ENCODE assay signal across 19 mouse cellular contexts in the genomic region with DNA sequence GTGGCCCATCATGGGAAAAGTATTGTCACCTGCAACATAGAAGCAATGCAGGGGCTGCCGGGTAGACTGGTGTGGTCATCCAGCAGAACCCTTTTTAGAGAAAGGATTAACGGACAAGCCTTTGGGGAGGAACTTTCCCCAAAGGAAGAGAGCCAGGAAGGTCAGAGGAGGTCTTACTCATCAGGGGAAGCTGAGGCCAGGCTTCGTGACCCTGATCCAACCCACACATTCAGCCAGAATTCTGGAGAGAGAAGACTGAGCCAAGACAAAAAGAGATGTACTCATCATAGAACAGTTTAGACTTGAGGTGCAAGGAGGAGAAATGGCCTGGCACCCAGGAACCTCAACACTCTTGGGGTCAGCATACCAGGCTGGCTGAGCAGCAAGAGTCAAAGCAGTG.
DNase-seq lines count a peak whose midpoint lies in the region; ATAC-seq and TF ChIP-seq lines count a peak whose summit lies in the region.
"Had no signal": no experiment of that assay in that cellular context is flagged by ENCODE, and none has a peak within 500 bp of the region (broad histone marks: within the 10 kb centered on the region; RNA-seq: fewer than 3 reads in every experiment).

No protein-coding gene starts in this region.

- 49% methylated on average over 3 of the region's 3 CpGs for WGBS in heart, adult 2 months
- WGBS in heart, embryonic 10.5 days = 84% methylated on average over 3 of the region's 3 CpGs
- WGBS in lung, postnatal 0 days = 73% methylated on average over 3 of the region's 3 CpGs
- 66% methylated on average over 3 of the region's 3 CpGs for WGBS in midbrain, embryonic 10.5 days

- H3K9me3 ChIP-seq in heart, embryonic 10.5 days = no peaks in the 10 kb centered on the region
- no peaks in the 10 kb centered on the region for H3K9me3 ChIP-seq in lung, postnatal 0 days (ENCODE audit: low read length)
- no peaks in the 10 kb centered on the region; the same call in 1 of the 2 replicates for H3K9me3 ChIP-seq in midbrain, embryonic 10.5 days (replicated peaks)
- H3K9me3 ChIP-seq: embryonic facial prominence, embryonic 12.5 days; hindbrain, embryonic 12.5 days; midbrain, embryonic 15.5 days; neural tube, embryonic 13.5 days had no signal

- no peak for TF ChIP-seq POLR2A in heart, adult 2 months (IDR thresholded peaks at IDR 0.05; ENCODE audit: insufficient read depth, low read depth, low read length)

- H3K27ac ChIP-seq in heart, adult 2 months = no peak overlapping the region
- H3K27ac ChIP-seq in heart, embryonic 10.5 days = no peak overlapping the region
- H3K27ac ChIP-seq in lung, postnatal 0 days (ENCODE audit: low read length) = no peak overlapping the region
- no peak overlapping the region for H3K27ac ChIP-seq in midbrain, embryonic 10.5 days (replicated peaks)
- H3K27ac ChIP-seq: embryonic facial prominence, embryonic 12.5 days; hindbrain, embryonic 12.5 days; kidney, postnatal 0 days; midbrain, embryonic 15.5 days; neural tube, embryonic 13.5 days had no signal

- ATAC-seq in lung, postnatal 0 days = no peak
- ATAC-seq: forebrain, postnatal 0 days; intestine, postnatal 0 days; midbrain, embryonic 15.5 days had no signal

- H3K9ac ChIP-seq in heart, adult 2 months (ENCODE audit: low read depth, low read length) = no peak overlapping the region
- no peak overlapping the region for H3K9ac ChIP-seq in lung, postnatal 0 days (replicated peaks; ENCODE audit: low read depth)
- H3K9ac ChIP-seq: embryonic facial prominence, embryonic 12.5 days; forebrain, postnatal 0 days; hindbrain, embryonic 12.5 days; midbrain, embryonic 15.5 days; neural tube, embryonic 13.5 days had no signal

- no peaks in the 10 kb centered on the region for H3K27me3 ChIP-seq in heart, adult 2 months (ENCODE audit: control insufficient read depth, insufficient read depth, low read length)
- H3K27me3 ChIP-seq in heart, embryonic 10.5 days (ENCODE audit: insufficient read depth, poor library complexity, severe bottlenecking) = no peaks in the 10 kb centered on the region
- no peaks in the 10 kb centered on the region for H3K27me3 ChIP-seq in lung, postnatal 0 days (replicated peaks; ENCODE audit: insufficient read depth, low read length)
- H3K27me3 ChIP-seq in midbrain, embryonic 10.5 days (ENCODE audit: low read depth, poor library complexity, severe bottlenecking) = no peaks in the 10 kb centered on the region
- H3K27me3 ChIP-seq: embryonic facial prominence, embryonic 12.5 days; hindbrain, embryonic 12.5 days; midbrain, embryonic 15.5 days; neural tube, embryonic 13.5 days had no signal

- no peak for TF ChIP-seq EP300 in heart, adult 2 months (IDR thresholded peaks at IDR 0.05; ENCODE audit: insufficient read depth, low read depth, low read length)
- TF ChIP-seq EP300 in lung, postnatal 0 days (IDR thresholded peaks at IDR 0.05) = no peak

- no peak overlapping the region for H3K4me3 ChIP-seq in heart, adult 2 months
- H3K4me3 ChIP-seq in heart, embryonic 10.5 days = no peak overlapping the region
- H3K4me3 ChIP-seq in lung, postnatal 0 days (ENCODE audit: low read depth, low read length) = no peak overlapping the region
- no peak overlapping the region for H3K4me3 ChIP-seq in midbrain, embryonic 10.5 days
- H3K4me3 ChIP-seq: embryonic facial prominence, embryonic 12.5 days; hindbrain, embryonic 12.5 days; midbrain, embryonic 15.5 days; myocyte; neural tube, embryonic 13.5 days had no signal

- no peak overlapping the region for H3K4me2 ChIP-seq in lung, postnatal 0 days (replicated peaks; ENCODE audit: low read depth, low read length)
- H3K4me2 ChIP-seq: embryonic facial prominence, embryonic 12.5 days; hindbrain, embryonic 12.5 days; midbrain, embryonic 15.5 days; neural tube, embryonic 13.5 days had no signal

- DNase-seq in adrenal gland, adult 2 months = peak; percentile 23
- DNase-seq in adrenal gland, adult 8-10 months = no peak
- peak; percentile 25 to 28 for DNase-seq in heart, adult 2 months
- DNase-seq in heart, embryonic 10.5 days (ENCODE audit: low spot score) = no peak
- DNase-seq in lung, postnatal 36 days = peak; percentile 22
- DNase-seq in lung, postnatal 0 days (ENCODE audit: low spot score) = no peak
- peak; percentile 40 for DNase-seq in skeletal muscle tissue, adult 2 months (ENCODE audit: low read depth, low spot score)
- DNase-seq in midbrain, embryonic 10.5 days (ENCODE audit: low spot score) = no peak
- DNase-seq: cerebellum, adult 18-20 months; cerebellum, postnatal 14 days; forebrain, postnatal 0 days; thymus, postnatal 14 days had no signal

- intact Hi-C loops in heart, adult 2 months (cut with DNase I) = no loop called here

- H3K36me3 ChIP-seq in heart, adult 2 months (ENCODE audit: control insufficient read depth, insufficient read depth, low read length) = no peaks in the 10 kb centered on the region
- H3K36me3 ChIP-seq in heart, embryonic 10.5 days = no peaks in the 10 kb centered on the region
- no peaks in the 10 kb centered on the region for H3K36me3 ChIP-seq in lung, postnatal 0 days (ENCODE audit: insufficient read depth, low read length)
- H3K36me3 ChIP-seq in midbrain, embryonic 10.5 days = no peaks in the 10 kb centered on the region
- H3K36me3 ChIP-seq: embryonic facial prominence, embryonic 12.5 days; hindbrain, embryonic 12.5 days; midbrain, embryonic 15.5 days; neural tube, embryonic 13.5 days had no signal

- no peaks in the 10 kb centered on the region for H3K79me2 ChIP-seq in heart, adult 2 months (replicated peaks; ENCODE audit: control insufficient read depth, insufficient read depth, low read length)

- no peak for TF ChIP-seq CTCF in heart, adult 2 months (IDR thresholded peaks at IDR 0.05)
- TF ChIP-seq CTCF in lung, postnatal 0 days (IDR thresholded peaks at IDR 0.05) = no peak

- H3K4me1 ChIP-seq in heart, adult 2 months (ENCODE audit: control insufficient read depth, insufficient read depth, low read length) = peaks cover 1% of the 10 kb centered on the region
- H3K4me1 ChIP-seq in heart, embryonic 10.5 days = peaks cover 13% of the 10 kb centered on the region
- H3K4me1 ChIP-seq in lung, postnatal 0 days (ENCODE audit: insufficient read depth, low read depth, low read length) = no peaks in the 10 kb centered on the region
- peaks cover 8% of the 10 kb centered on the region for H3K4me1 ChIP-seq in midbrain, embryonic 10.5 days
- H3K4me1 ChIP-seq: embryonic facial prominence, embryonic 12.5 days; midbrain, embryonic 15.5 days had no signal

Comparison
In these comparisons a context has a peak if more than half of its experiments do, and no peak if none do; other contexts are left out.
1. DNase-seq: peak in adrenal gland, adult 2 months (single experiment), heart, adult 2 months (2 of 2), lung, postnatal 36 days (single experiment) and skeletal muscle tissue, adult 2 months (single experiment); none in adrenal gland, adult 8-10 months (single experiment), heart, embryonic 10.5 days (single experiment), lung, postnatal 0 days (single experiment) and midbrain, embryonic 10.5 days (single experiment).